Comparison of ENCODE assay signal across 8 mouse cellular contexts in the genomic region with DNA sequence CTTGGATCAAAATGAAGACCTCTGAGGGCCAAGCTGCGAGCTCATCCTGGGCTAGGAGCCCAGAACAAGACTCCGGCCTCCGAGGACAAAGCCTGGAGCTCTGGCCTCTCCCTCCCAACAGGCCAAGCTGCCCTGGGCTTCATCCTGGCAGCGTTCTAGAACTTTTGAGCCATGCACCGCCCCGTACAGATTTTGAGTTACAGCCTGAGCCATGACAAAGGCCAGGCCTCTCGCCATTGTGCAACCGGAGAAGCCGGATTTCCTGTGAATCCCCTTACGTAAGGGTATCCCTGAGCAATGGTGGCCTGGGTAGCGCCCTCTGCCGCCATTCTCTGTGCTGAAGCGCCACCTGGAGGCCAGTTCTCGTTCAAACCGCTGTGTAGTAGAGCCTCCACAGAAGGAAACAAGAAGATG.
DNase-seq lines count a peak whose midpoint lies in the region; ATAC-seq and TF ChIP-seq lines count a peak whose summit lies in the region.

No protein-coding gene starts in this region.

- H3K27me3 ChIP-seq in E14TG2a.4 (ENCODE audit: insufficient read depth, low read length): no peaks in the 10 kb centered on the region
- no peaks in the 10 kb centered on the region for H3K27me3 ChIP-seq in forebrain, embryonic 14.5 days (replicated peaks; ENCODE audit: control insufficient read depth, insufficient read depth, low read length)
- no peaks in the 10 kb centered on the region for H3K27me3 ChIP-seq in neural tube, embryonic 15.5 days (replicated peaks)

- ATAC-seq in forebrain, embryonic 14.5 days: peak; percentile 93
- ATAC-seq in neural tube, embryonic 15.5 days (ENCODE audit: low FRiP score): peak; percentile 97

- peak overlapping the region; percentile 44; the same call in 1 of the 2 replicates for H3K9ac ChIP-seq in forebrain, embryonic 14.5 days (ENCODE audit: low read length)
- H3K9ac ChIP-seq in neural tube, embryonic 15.5 days (replicated peaks): no peak overlapping the region; the same call in 1 of the 2 replicates

- peak overlapping the region; percentile 40 for H3K4me2 ChIP-seq in forebrain, embryonic 14.5 days (ENCODE audit: low read length)
- peak overlapping the region; percentile 57 for H3K4me2 ChIP-seq in neural tube, embryonic 15.5 days

- 12% methylated on average over 15 of the region's 15 CpGs for WGBS in forebrain, embryonic 14.5 days
- WGBS in neural tube, embryonic 15.5 days: 12% methylated on average over 15 of the region's 15 CpGs

- H3K9me3 ChIP-seq in E14TG2a.4 (ENCODE audit: low read length): peaks cover 7% of the 10 kb centered on the region; the same call in 1 of the 2 replicates
- no peaks in the 10 kb centered on the region for H3K9me3 ChIP-seq in forebrain, embryonic 14.5 days (replicated peaks; ENCODE audit: control insufficient read depth, low read length)
- no peaks in the 10 kb centered on the region for H3K9me3 ChIP-seq in neural tube, embryonic 15.5 days (replicated peaks)

- peak; percentile 63 for TF ChIP-seq CTCF in E14TG2a.4 (conservative IDR thresholded peaks at IDR 0.05; ENCODE audit: low read length)

- intact Hi-C loops in heart, postnatal 14 days (cut with DNase I): loop anchor here (5.0 kb wide), 5 partner anchors 55 to 535 kb away; no protein-coding TSS in a partner anchor

- no peaks in the 10 kb centered on the region for H3K36me3 ChIP-seq in E14TG2a.4 (ENCODE audit: insufficient read depth, low read length)
- H3K36me3 ChIP-seq in forebrain, embryonic 14.5 days (ENCODE audit: control insufficient read depth, insufficient read depth, low read length): no peaks in the 10 kb centered on the region
- no peaks in the 10 kb centered on the region for H3K36me3 ChIP-seq in neural tube, embryonic 15.5 days

- peak; percentile 61 for DNase-seq in c-Kit-positive CD71-positive TER-119-positive erythroid progenitor cells, embryonic 14.5 days (ENCODE audit: low spot score)
- peak; percentile 95 for DNase-seq in forebrain, embryonic 14.5 days (ENCODE audit: low spot score)
- DNase-seq in heart, postnatal 14 days: peak; percentile 97 to 98
- peak; percentile 96 for DNase-seq in layer of hippocampus, adult 11-12 months (ENCODE audit: low spot score)
- peak; percentile 95 to 96 for DNase-seq in lung, adult 18-20 months
- peak; percentile 89 for DNase-seq in testis, postnatal 14 days (ENCODE audit: low spot score)

- peak overlapping the region; percentile 40; the same call in 1 of the 2 replicates for H3K27ac ChIP-seq in forebrain, embryonic 14.5 days (ENCODE audit: low read depth, low read length)
- H3K27ac ChIP-seq in neural tube, embryonic 15.5 days (replicated peaks): peak overlapping the region; percentile 67; the same call in 1 of the 2 replicates

- peak overlapping the region; percentile 66 for H3K4me3 ChIP-seq in E14TG2a.4 (replicated peaks; ENCODE audit: low read length)
- peak overlapping the region; percentile 3; the same call in 1 of the 2 replicates for H3K4me3 ChIP-seq in forebrain, embryonic 14.5 days (ENCODE audit: low read depth, low read length)
- peak overlapping the region; percentile 22 for H3K4me3 ChIP-seq in neural tube, embryonic 15.5 days (replicated peaks)

- H3K4me1 ChIP-seq in E14TG2a.4 (replicated peaks; ENCODE audit: low read depth, low read length): peaks cover 43% of the 10 kb centered on the region
- 0 out of 2 replicates have a peak, but pooled peaks cover 2% of the 10 kb centered on the region for H3K4me1 ChIP-seq in forebrain, embryonic 14.5 days (ENCODE audit: control insufficient read depth, insufficient read depth, low read length)
- H3K4me1 ChIP-seq in neural tube, embryonic 15.5 days: peaks cover 11% of the 10 kb centered on the region; the same call in 1 of the 2 replicates

Comparison
In these comparisons a context has a peak if more than half of its experiments do, and no peak if none do; other contexts are left out.
1. Peak in every context shown above with its lines: DNase-seq, ATAC-seq, H3K4me3 ChIP-seq and H3K27ac ChIP-seq.
2. H3K4me3 ChIP-seq: peak in every context shown above with its lines; median percentile 66 in E14TG2a.4; 22 in neural tube, embryonic 15.5 days; 3 in forebrain, embryonic 14.5 days.